Mouse (Mus musculus) embryo, embryonic 11 days (tissue): ENCODE results near the gene Bbs4.
A peak's percentile ranks its signal among the peaks of the same experiment; 100 is the strongest.

Experiments used
- DNase-seq: peaks from one replicate; pipeline ENCODE4 v3.0.0-alpha.2; 2015

Gene Bbs4

GRCm38 (mm10) chr9:59291688-59292492 lies 61.4 kb downstream of the Bbs4 start:
- no peak for DNase-seq

- DNase-seq = peak; percentile 100
Measured at GRCm38 (mm10) chr9:59290957-59291687, 62.2 kb downstream of the Bbs4 start, which contains the start of gene Adpgk. Gene Adpgk (plus strand): TSS chr9:59291558.

- no peak for DNase-seq
Measured at GRCm38 (mm10) chr9:59289529-59290115, 63.7 kb downstream of the Bbs4 start.

- DNase-seq = peak; percentile 87
Measured at GRCm38 (mm10) chr9:59288685-59289410, 64.5 kb downstream of the Bbs4 start.

GRCm38 (mm10) chr9:59288058-59288457 lies 65.2 kb downstream of the Bbs4 start:
- DNase-seq = no peak

- DNase-seq = no peak
Measured at GRCm38 (mm10) chr9:59285614-59286013, 67.7 kb downstream of the Bbs4 start.

GRCm38 (mm10) chr9:59282683-59282986 lies 70.7 kb downstream of the Bbs4 start:
- no peak for DNase-seq

GRCm38 (mm10) chr9:59281871-59282682 lies 71.2 kb downstream of the Bbs4 start:
- DNase-seq = peak; percentile 81

- DNase-seq = no peak
Measured at GRCm38 (mm10) chr9:59280888-59281287, 72.4 kb downstream of the Bbs4 start.

- no peak for DNase-seq
Measured at GRCm38 (mm10) chr9:59278694-59279093, 74.6 kb downstream of the Bbs4 start.

- DNase-seq = no peak
Measured at GRCm38 (mm10) chr9:59278199-59278598, 75.1 kb downstream of the Bbs4 start.

GRCm38 (mm10) chr9:59274846-59275455 lies 78.4 kb downstream of the Bbs4 start:
- DNase-seq = no peak

- no peak for DNase-seq
Measured at GRCm38 (mm10) chr9:59273199-59273598, 80.1 kb downstream of the Bbs4 start.
